Mouse (Mus musculus): Measurements from ENCODE around the gene Iqcf6. TPM values are rescaled to one million over a fixed set of nuclear protein-coding genes. Genes with fewer than 3 reads are reported as not detected.

Gene Iqcf6
- polyA plus RNA-seq, 2 experiments = not detected

DNA sequence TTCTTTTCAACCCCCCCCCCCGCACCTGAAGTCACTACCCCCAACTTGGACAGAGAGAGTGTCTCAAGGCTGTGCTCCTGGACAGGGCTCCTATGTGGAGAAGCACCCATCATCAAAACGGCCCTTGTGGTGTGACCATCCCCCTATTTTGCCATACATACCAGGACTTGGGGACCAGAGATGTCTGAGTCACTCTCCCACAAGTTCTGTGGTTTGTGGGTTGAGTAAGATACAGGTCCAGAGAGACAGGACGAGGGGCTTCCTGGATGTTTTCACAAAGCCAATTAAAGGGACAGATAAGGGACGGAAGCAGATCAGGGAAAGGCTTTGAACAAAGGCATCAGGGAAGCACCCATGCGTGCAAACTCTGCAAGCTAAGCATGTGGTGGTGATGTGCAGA, 15.0 kb downstream of the Iqcf6 start:
- H3K36me3 ChIP-seq (replicated peaks; ENCODE audit: control insufficient read depth, insufficient read depth, low read depth) = no peaks in the 10 kb centered on the region
- H3K9me3 ChIP-seq (ENCODE audit: control insufficient read depth, low read length) = no peaks in the 10 kb centered on the region
- no peaks in the 10 kb centered on the region for H3K27me3 ChIP-seq (ENCODE audit: control insufficient read depth, insufficient read depth, low read length)
- DNase-seq (ENCODE audit: low read depth in 3 of 3, low spot score in 3 of 3) (no peak), ATAC-seq (ENCODE audit: insufficient read depth) (no peak)
- H3K9ac ChIP-seq (replicated peaks) = no peak overlapping the region
- no peaks in the 10 kb centered on the region for H3K4me1 ChIP-seq (replicated peaks; ENCODE audit: control insufficient read depth in 2 of 2, insufficient read depth in 2 of 2, low read length in 1 of 2)
- no peak overlapping the region for H3K27ac ChIP-seq
- WGBS (ENCODE audit: insufficient replicate concordance) = 20% methylated on average over 5 of the region's 5 CpGs
- TF ChIP-seq EP300 (IDR thresholded peaks at IDR 0.05; ENCODE audit: low read depth) (no peak), CTCF (IDR thresholded peaks at IDR 0.05; ENCODE audit: low read depth) (no peak)
- H3K4me2 ChIP-seq (ENCODE audit: low read depth) = no peak overlapping the region
- no peak overlapping the region for H3K4me3 ChIP-seq (ENCODE audit: insufficient read depth in 1 of 2, low read depth in 2 of 2, low read length in 2 of 2)

DNA sequence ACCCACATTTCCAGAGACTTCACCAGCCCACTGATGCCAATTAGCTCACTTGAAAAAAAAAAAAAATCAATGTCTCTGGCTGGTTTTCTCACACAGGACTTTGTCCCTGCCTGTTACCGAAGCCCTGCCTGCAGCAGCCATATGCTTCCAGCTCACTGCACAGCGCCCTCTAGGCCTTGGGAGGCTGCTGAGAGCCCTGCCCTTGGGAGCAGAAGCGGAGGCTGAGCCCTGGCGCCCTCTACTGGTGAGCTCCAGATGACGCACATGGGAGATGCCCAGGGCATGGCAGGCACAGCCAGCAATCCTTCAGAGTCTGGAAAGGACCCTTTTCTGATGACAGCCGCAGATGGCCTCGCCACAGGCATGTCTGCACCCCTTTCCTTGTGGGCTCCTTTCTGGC, 16.7 kb downstream of the Iqcf6 start:
- no peaks in the 10 kb centered on the region for H3K9me3 ChIP-seq (ENCODE audit: control insufficient read depth, low read length)
- no peaks in the 10 kb centered on the region for H3K4me1 ChIP-seq (replicated peaks; ENCODE audit: control insufficient read depth in 2 of 2, insufficient read depth in 2 of 2, low read length in 1 of 2)
- peak; percentile 97 for TF ChIP-seq CTCF (IDR thresholded peaks at IDR 0.05; ENCODE audit: low read depth)
- no peak for TF ChIP-seq EP300 (IDR thresholded peaks at IDR 0.05; ENCODE audit: low read depth)
- DNase-seq (ENCODE audit: low read depth in 3 of 3, low spot score in 3 of 3) (peak; percentile 45 to 49 (median 48)), ATAC-seq (ENCODE audit: insufficient read depth) (no peak)
- no peak overlapping the region for H3K27ac ChIP-seq
- no peak overlapping the region for H3K4me3 ChIP-seq (ENCODE audit: insufficient read depth in 1 of 2, low read depth in 2 of 2, low read length in 2 of 2)
- WGBS (ENCODE audit: insufficient replicate concordance) = 23% methylated on average over 7 of the region's 7 CpGs
- H3K9ac ChIP-seq (replicated peaks) = no peak overlapping the region
- no peak overlapping the region for H3K4me2 ChIP-seq (ENCODE audit: low read depth)
- H3K36me3 ChIP-seq (replicated peaks; ENCODE audit: control insufficient read depth, insufficient read depth, low read depth) = no peaks in the 10 kb centered on the region
- no peaks in the 10 kb centered on the region for H3K27me3 ChIP-seq (ENCODE audit: control insufficient read depth, insufficient read depth, low read length)

DNA sequence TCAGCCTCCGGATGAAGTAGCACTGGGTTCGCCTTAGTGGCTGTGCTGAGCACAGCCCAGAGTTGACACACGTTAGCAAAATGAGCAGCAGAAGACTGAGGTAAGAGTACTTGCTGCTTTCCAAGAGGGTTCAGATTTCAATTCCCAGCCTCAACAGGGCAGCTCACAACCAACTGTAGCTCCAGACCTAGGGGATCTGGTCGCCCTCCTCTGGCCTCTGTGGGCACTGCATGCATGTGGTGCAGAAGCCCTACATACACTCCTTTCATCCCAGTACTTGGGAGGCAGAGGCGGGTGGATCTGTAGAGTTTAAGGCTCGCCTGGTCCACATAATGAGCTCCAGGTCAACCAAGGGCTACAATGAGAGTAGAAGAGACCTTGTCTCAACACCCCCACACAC, 17.4 kb downstream of the Iqcf6 start:
- 43% methylated on average over 6 of the region's 6 CpGs for WGBS (ENCODE audit: insufficient replicate concordance)
- no peaks in the 10 kb centered on the region for H3K36me3 ChIP-seq (replicated peaks; ENCODE audit: control insufficient read depth, insufficient read depth, low read depth)
- H3K9me3 ChIP-seq (ENCODE audit: control insufficient read depth, low read length) = no peaks in the 10 kb centered on the region
- H3K27me3 ChIP-seq (ENCODE audit: control insufficient read depth, insufficient read depth, low read length) = no peaks in the 10 kb centered on the region
- ATAC-seq (ENCODE audit: insufficient read depth) = no peak
- no peak for DNase-seq (ENCODE audit: low read depth in 3 of 3, low spot score in 3 of 3)
- no peak overlapping the region for H3K27ac ChIP-seq
- TF ChIP-seq CTCF (IDR thresholded peaks at IDR 0.05; ENCODE audit: low read depth) (peak; percentile 48), EP300 (IDR thresholded peaks at IDR 0.05; ENCODE audit: low read depth) (no peak)
- H3K4me1 ChIP-seq (replicated peaks; ENCODE audit: control insufficient read depth in 2 of 2, insufficient read depth in 2 of 2, low read length in 1 of 2) = no peaks in the 10 kb centered on the region
- H3K4me2 ChIP-seq (ENCODE audit: low read depth) = no peak overlapping the region
- no peak overlapping the region for H3K4me3 ChIP-seq (ENCODE audit: insufficient read depth in 1 of 2, low read depth in 2 of 2, low read length in 2 of 2)
- no peak overlapping the region for H3K9ac ChIP-seq (replicated peaks)

DNA sequence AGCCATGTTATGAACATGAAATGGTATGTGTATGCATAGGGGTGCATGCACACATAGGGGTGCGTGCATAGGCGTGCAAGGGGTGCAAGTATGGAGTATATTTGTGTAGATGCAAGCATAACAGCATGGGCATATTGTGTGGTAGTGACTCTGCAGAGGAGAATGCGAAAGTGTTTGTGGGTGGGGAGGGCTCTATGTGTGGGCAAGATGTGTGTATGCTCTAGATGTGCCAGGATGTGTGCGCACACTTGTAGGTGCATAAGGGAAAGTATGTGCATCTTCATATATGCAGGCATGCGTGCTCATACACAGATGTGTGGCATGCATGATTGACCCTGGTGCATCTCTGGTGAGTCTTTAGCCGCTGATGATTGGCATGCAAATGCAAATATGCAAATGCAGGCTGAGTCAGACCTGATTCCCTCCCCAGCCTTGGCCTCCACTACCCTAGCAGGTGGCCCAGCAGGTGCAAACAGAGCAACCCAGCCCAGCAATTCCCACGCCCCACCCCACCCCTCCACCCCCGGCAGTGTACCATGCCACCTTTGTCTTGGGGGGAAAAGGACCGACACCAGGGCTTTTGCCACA, 19.4 kb downstream of the Iqcf6 start:
- 63% methylated on average over 9 of the region's 9 CpGs for whole genome bisulfite sequencing (ENCODE audit: insufficient replicate concordance)

DNA sequence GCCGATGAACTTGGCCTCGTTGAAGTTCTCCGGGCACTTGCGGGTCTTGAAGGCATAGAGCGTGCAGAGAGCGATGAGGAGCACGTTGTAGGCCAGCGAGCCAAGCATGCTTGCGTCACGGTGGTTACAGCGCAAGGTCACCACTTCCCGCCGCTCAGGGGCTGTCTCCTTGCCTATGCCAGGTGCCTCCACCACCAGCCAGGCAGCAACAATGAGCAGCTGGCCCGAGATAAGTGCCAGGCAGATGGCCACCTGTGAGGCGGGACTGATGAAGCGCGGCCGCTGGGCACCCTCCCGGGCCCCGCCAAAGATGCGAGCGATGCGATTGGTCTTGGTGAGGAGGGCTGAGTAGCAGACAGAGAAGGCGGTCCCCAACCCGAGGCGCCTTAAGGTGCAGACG, 20.8 kb downstream of the Iqcf6 start:
- no peak overlapping the region for H3K4me3 ChIP-seq (ENCODE audit: insufficient read depth in 1 of 2, low read depth in 2 of 2, low read length in 2 of 2)
- H3K4me2 ChIP-seq (ENCODE audit: low read depth) = no peak overlapping the region
- H3K36me3 ChIP-seq (replicated peaks; ENCODE audit: control insufficient read depth, insufficient read depth, low read depth) = no peaks in the 10 kb centered on the region
- H3K9ac ChIP-seq (replicated peaks) = no peak overlapping the region
- DNase-seq (ENCODE audit: low read depth in 3 of 3, low spot score in 3 of 3) (no peak), ATAC-seq (ENCODE audit: insufficient read depth) (no peak)
- no peak for TF ChIP-seq EP300 (IDR thresholded peaks at IDR 0.05; ENCODE audit: low read depth)
- TF ChIP-seq CTCF (IDR thresholded peaks at IDR 0.05; ENCODE audit: low read depth) = no peak
- no peaks in the 10 kb centered on the region for H3K27me3 ChIP-seq (ENCODE audit: control insufficient read depth, insufficient read depth, low read length)
- H3K9me3 ChIP-seq (ENCODE audit: control insufficient read depth, low read length) = no peaks in the 10 kb centered on the region
- WGBS (ENCODE audit: insufficient replicate concordance) = 61% methylated on average over 27 of the region's 27 CpGs
- H3K4me1 ChIP-seq (replicated peaks; ENCODE audit: control insufficient read depth in 2 of 2, insufficient read depth in 2 of 2, low read length in 1 of 2) = no peaks in the 10 kb centered on the region
- no peak overlapping the region for H3K27ac ChIP-seq

More for the DNA sequence above, 19.4 kb downstream of the Iqcf6 start:
- Histone ChIP-seq H3K4me1 (replicated peaks; ENCODE audit: control insufficient read depth in 2 of 2, insufficient read depth in 2 of 2, low read length in 1 of 2) (no peaks in the 10 kb centered on the region), H3K9ac (replicated peaks) (no peak overlapping the region), H3K9me3 (ENCODE audit: control insufficient read depth, low read length) (no peaks in the 10 kb centered on the region), H3K36me3 (replicated peaks; ENCODE audit: control insufficient read depth, insufficient read depth, low read depth) (no peaks in the 10 kb centered on the region), H3K27ac (no peak overlapping the region), H3K27me3 (ENCODE audit: control insufficient read depth, insufficient read depth, low read length) (no peaks in the 10 kb centered on the region), H3K4me3 (ENCODE audit: insufficient read depth in 1 of 2, low read depth in 2 of 2, low read length in 2 of 2) (no peak overlapping the region), H3K4me2 (ENCODE audit: low read depth) (no peak overlapping the region)
- TF ChIP-seq CTCF (IDR thresholded peaks at IDR 0.05; ENCODE audit: low read depth) (no peak), EP300 (IDR thresholded peaks at IDR 0.05; ENCODE audit: low read depth) (no peak)
- DNase-seq (ENCODE audit: low read depth in 3 of 3, low spot score in 3 of 3) (no peak), ATAC-seq (ENCODE audit: insufficient read depth) (no peak)
